Mouse (Mus musculus) frontal cortex, postnatal 10 days (tissue): ENCODE results near the gene Ddx58.
A peak's percentile ranks its signal among the peaks of the same experiment; 100 is the strongest.

ENCODE experiments used
- DNase-seq, 2 experiments: peaks; one replicate each; pipeline ENCODE4 v3.0.0; 2022; ENCODE audit warnings: low spot score in 2 of 2, mixed read lengths in 1 of 2

Ddx58 gene

DNA sequence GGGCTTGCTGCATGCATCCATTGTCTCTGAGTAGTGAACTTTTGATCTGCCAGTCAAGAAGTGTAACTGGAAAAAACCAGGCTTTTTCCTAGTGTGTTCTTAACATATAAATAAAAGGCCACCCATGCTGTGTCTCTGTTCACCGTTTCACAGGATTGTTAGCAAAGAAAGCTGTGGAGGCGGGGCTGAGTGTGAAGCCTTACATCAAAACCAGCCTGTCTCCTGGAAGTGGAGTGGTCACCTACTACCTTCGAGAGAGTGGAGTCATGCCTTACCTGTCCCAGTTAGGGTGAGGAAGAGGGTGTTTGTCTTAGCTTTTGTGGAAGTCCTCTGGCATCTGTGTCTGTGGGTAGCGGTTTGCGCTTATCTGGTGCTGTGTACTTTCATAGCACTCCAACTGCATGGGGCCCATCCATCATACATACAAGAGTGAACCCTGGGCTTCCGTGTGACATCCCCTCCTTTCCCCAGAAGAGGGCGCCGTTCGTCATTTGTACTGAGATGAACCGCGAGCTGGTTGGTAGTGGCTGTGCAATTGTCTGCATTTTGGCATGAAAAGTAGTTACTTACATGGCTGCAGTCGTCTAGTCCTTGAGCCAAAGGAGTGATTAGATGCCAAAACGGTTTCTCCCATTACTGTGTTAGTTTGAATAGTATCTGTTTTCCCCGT lies 56.8 kb downstream of the Ddx58 start:
- peak; percentile 35 to 49 for DNase-seq

DNA sequence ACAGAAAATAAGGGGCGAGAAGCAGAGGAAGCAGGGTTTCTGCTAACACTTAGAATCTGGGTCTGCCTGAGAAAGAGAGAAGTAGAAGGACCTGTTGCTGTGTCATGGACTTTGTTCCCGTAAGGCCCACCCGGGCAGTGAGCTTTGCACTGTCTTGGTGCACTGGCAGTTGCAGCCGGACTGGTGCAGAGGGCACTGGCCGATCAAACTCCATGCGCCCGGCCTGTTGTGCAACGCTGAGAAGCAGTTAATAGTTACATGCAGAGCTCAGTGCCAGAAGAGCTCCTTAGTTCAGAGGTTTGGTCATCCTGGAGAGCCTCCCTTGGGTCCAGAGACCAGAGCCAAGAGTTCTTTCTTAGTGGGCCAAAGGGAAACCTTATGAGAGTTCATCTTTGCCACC lies 57.9 kb downstream of the Ddx58 start:
- DNase-seq: no peak

DNA sequence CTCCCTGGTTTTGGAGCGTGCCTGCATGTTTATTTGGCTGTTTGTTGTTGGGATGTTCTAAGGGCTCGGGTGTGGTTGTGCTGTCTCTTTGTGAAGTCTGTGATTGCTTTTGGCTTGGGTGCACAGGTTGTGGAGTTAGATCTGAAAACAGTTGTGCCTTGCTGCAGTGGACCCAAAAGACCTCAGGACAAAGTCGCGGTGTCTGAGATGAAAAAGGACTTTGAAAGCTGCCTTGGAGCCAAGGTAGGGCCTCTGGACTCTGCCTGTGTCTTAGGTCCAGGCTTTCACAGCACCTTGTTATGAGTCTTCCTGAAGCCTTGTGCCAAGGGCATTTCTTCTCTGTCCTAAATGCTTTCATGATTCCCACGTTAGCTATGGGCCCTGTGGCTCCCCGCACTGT lies 59.6 kb downstream of the Ddx58 start:
- DNase-seq: no peak

DNA sequence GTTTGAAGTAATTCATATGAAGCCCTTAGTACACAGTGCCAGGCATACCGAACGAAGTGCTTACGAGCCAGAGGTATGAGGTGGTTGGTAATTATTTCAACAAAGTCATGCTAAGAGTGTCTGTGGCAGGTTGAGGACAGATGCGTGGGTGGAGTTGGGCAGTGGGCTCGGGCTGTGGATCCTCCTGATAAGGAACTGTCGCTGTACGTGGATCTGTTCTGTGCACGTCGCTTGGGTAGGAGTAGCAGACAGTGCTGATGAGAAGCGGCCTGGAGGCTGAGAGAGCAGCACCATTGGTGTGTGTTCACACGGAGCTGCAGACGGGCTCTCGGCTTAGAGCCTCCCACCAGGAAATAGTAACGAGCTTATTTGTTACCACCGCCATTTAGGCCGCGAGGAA lies 61.0 kb downstream of the Ddx58 start:
- DNase-seq: no peak

DNA sequence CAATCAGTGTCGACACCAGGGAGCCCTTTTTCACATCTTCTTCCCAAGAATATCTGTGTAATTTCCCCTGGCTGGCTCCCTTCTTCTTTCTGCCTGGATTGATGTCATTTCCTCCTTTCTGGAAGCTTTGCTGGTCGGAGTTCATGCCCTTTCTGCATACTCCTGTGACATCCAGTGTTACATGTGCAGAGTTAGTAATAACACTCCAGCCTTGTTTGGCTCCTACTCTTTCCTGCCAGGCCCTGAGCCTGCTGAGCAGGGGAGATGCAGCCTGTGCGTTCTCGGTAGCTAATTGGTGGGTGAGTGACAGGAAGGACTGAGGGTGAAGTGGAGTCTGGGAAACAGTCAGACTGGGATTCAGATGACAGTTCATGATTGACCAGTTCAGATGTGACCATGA lies 65.3 kb downstream of the Ddx58 start:
- DNase-seq: no peak

DNA sequence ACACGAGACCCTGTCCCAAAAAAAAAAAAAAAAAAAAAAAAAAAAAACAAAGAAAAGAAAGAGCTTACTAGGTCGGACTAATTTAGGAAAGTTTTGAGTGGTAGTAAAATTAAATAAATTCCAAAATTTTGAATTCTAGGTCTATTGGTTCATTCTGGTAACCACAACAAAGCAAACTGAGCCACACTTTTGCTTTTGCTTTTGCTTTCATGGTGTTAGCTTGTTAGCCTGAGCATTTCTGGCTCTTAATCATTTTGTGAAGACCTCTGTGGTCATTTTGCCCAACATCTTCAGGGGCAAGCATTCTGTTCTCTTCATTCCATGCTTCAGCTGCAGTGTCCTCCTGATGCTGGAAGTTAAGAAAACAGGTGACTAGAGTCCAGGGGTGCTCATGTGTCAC lies 67.3 kb downstream of the Ddx58 start:
- no peak for DNase-seq

DNA sequence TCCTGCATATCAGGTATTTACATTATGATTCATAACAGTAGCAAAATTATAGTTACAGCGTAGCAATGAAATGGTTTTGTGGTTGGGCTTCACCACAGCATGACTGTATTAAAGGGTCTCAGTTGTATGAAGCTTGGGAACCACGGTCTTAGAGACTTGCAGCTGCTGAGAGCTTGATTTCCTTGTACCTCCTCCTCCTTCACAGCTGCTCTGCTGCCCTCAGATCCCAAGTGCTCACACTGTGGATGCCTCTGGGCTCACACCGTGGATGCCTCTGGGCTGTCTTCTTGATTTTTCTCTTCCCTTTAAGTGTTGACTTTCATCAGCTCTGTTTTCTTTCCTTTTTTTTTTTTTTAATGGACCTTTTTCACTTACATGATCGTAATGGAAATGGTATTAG lies 68.2 kb downstream of the Ddx58 start:
- no peak for DNase-seq

DNA sequence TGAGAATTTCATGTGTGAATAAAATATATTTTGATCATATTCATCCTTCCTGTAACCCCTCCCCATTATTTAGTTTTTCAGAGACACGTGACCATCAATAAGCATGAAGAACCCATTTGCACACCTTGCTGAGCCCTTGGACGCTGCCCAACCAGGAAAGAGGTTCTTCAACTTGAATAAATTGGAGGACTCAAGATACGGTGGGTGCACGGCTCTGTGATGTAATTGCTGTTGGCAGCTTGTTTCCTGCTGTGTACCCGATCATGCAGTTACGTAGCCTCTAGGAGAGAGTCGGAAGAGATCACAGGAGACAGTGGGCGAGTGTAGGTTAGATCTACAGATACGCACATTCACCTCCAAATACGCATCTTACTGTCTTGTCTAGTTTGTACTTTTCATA lies 76.0 kb downstream of the Ddx58 start:
- no peak for DNase-seq

DNA sequence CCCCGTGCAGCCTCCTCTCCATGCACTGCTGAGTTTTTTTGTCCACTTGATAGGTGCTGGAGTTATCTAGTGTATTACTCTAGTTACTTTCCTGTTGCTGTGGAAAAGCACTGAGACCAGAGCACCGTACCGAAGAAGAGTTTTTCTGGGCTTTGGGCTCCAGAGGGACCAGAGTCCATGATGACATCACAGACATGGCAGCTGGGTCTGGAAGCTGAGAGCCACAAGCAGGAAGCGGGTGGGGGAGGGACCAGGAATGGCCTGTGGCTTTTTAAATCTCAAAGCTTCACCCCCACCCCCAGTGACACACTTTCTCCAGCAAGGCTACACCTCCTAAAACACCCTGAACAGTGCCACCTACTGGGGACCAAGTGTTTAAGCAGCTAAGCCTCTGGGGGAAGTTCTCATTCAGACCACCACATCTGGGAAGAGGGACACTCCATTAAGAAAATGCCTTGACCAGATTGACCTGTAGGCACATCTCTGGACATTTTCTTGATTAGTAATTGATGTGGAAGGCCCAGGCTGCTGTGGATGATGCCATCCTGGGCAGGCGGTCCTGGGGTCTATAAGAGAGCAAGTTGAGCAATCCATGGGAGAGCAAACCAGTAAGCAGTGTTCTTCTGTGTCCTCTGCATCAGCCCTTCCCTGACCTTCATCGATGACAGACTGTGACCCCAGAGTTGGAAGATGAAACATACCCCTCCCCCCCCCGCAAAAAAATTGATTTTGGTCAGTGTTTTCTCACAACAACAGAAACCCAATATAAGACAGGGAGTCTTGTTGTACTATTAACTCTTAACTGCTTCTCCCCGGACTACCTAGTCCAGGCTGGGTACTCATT lies 78.8 kb downstream of the Ddx58 start:
- DNase-seq: no peak

DNA sequence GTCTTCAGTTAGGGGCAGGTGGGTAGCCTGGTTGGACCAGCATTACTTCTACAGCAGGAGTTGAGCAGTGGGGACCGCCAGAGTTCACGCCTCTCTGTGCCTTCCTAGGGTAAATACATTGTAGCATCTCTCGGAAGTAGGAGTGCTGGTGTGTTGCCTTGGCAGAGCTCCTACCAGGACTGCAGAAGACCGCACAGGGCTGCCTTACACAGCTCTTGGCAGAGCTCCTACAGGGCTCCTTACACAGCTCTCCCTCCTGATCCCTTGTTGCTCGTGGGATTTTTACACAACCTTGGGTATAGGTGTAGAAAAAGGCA lies 81.4 kb downstream of the Ddx58 start:
- no peak for DNase-seq

DNA sequence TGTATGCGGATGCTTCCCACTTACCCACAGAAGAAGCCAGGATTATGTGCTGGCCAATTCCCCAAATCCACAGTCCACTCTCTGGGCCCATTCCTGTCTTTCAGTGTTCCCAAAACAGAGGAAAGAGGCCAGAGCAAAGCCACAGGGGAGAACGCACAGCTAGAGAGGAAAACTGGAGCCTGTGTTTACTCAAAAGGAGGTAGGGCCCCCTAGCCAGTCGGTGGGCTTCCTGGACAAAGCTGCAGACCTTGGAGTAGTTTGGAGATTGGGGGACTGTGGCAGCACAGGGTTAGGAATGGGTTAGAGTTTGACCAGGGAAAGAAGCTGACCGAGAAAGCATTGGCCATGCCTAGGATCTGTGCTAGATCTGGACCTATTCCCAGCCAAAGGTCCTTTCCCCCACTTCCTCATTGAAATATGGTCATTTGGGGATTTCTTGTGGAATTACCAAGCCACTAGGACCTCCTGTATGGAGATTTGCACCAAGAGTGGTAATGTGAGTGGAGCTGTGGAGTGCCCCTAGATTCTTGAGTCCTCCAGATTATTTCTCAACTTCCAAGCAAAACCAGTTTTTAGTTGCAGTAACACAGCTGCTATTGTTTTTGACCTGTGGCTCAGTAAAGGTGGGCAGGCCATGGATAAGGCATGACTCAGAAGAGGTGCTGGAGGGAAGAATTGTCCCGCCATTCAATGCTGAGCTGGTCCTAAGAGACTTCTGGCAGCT lies 82.0 kb downstream of the Ddx58 start:
- DNase-seq: no peak

DNA sequence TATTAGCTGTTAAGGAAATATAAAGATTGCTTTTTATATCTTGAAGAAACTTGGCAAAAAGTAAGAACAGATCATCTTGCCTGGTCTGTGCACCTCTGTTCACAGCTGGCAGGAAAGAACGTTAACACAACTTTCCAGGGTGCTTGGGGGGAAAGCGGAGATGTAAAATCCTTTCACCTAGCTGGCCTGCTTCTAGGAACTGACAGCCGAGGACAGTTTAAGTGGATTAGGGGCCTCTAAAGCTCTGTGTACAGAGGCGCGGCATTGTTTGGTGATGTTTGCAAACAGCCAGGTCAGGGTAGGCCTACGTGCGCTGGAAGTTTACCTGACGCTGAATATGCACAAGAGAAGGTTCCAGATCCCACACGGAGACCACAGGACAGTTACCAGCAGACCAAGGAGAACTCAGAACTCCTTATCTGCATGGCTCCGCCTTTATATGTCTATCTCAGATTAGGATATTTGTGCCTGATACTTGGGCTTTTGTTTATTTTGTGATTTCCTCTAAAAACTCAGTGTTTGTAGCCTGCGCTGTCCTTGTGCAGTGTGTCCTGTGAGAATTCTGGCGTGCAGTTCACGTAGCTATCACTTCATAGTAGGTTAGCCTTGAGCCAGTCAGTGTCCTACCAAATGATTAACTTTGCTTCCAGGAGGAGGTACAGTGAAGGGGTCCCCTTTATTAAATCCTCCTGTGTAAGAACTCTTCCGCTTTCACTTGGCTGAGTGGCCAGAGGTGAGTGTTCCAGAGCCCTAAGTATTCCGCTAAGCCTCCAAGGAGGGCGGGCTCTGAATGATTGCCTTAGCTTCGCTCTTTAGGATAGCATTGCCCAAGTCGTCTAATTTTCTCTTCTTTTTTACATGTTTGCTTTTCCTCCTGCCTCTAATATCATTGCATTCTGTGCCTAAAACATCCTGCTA lies 82.8 kb downstream of the Ddx58 start:
- no peak for DNase-seq

DNA sequence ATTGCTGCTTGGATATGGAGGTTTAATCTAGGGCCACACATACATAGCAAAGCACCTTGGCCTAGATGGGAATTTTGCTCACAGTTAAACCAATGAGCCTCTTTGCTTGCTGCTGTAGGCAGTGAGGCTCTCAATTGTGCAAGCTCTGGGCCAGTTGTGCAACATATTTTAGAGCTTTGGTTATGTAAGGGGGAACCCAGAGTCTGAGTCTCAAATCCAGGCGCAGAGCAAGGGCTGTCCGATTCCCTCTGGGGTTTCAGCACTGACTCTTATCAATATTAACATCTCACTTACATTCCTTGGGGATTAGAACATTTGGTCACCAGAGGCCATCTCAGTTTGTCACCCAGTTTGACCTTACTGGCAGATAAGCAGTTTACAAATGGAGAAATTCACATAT lies 83.5 kb downstream of the Ddx58 start:
- no peak for DNase-seq

DNA sequence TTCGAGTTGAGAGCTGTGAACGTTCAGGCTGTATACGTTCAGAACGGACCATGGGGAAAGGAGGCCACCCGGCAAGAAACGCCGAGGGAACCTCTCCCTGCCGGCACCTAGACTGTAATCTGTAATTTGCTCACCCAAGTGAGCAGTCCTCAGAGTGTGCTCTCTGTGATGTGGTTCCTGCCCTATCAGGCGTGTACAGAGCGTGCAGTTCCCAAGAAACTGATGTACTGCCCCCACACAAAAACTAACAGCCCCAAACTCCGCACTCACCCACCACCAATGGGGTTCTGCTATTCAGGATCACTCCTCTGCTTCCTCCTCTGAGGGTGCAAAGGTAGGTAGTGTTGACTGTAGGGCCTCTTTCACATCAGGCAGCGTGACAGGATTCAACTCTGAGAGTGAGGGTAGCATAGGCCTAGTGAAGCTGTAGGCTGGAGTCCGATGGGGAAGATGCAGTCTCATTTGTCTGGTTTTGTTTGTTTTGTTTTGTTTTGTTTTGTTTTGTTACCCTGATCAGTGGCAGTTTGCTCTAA lies 84.1 kb downstream of the Ddx58 start:
- DNase-seq: no peak

DNA sequence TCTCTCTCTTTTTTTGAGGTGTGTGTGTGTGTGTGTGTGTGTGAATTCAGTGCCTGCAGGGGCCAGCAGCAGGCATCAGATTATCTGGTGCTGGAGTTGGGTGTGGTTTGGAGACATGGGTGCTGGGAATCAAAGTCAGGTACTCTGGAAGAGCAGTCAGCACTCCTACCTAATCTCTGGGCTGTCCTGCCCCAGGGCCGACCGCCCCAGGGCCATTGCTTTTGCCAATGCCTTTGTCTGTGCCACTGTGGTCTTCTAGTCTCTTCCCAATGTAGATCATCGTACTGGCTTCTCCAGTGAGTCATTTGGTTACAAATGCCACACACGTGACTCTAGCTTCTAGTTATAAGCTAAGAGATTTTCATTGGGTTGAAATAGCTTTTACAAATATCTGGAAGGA lies 84.9 kb downstream of the Ddx58 start:
- no peak for DNase-seq
